Mouse (Mus musculus): Measurements from ENCODE around the gene Tas2r143.

- TF ChIP-seq CTCF (IDR thresholded peaks at IDR 0.05; ENCODE audit: low read depth, low read length) (no peak), POLR2A (IDR thresholded peaks at IDR 0.05; ENCODE audit: extremely low read depth, insufficient read depth, low read length) (no peak)
These were observed at the start of gene Tas2r143 for GRCm38 (mm10) chr6:42399938-42400337.

Data from liver, adult 2 months (tissue).